Mouse (Mus musculus): Measurements from ENCODE around the gene Csrnp2. TPM values are rescaled to one million over a fixed set of nuclear protein-coding genes. Genes with fewer than 3 reads are reported as not detected.

Gene Csrnp2
- total and polyA plus RNA-seq, 3 experiments = 2.3 to 3.5 (median 2.3) TPM

DNA sequence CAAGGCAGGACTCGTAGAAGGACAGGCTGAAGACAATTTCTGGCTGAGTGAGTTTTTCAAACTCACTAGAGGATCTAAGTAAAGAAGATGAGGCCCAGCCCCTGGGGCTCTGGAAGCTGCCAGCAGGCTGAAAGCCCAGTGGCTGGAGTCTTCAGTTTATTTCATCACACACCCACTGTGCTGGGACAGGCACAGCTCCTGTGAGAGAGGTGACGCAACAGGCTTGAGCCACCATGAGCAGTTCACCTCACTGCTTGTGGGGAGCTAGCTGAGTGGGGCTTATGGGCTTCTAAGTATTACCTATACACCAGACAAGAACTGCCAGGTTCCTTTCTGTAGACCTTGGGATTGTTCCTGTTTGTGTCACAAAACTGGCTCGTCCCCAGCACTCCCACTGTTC, 9.7 kb downstream of the Csrnp2 start:
- DNase-seq (ENCODE audit: extremely low read depth) = no peak
- dilution Hi-C loops (cut with MboI; ENCODE audit: extremely low pct_ligation_motif_present, extremely low pct_unique_long_range_greater_than_20kb, low sequenced_read_pairs) (no loop called here), in situ Hi-C loops (cut with MboI; ENCODE audit: low pct_ligation_motif_present, low pct_unique_long_range_greater_than_20kb, low sequenced_read_pairs) (no loop called here)
- H3K4me1 ChIP-seq (ENCODE audit: control insufficient read depth in 1 of 2, insufficient read depth in 2 of 2) = peaks cover 6 to 20% of the 10 kb centered on the region in 2 experiments
- H3K9me3 ChIP-seq (replicated peaks; ENCODE audit: low read length) = no peaks in the 10 kb centered on the region
- no peak overlapping the region for H3K27ac ChIP-seq (ENCODE audit: insufficient read depth, low read depth)
- no peak overlapping the region for H3K4me2 ChIP-seq (ENCODE audit: insufficient read depth, low read depth, poor library complexity, severe bottlenecking)
- H3K79me2 ChIP-seq (replicated peaks; ENCODE audit: control insufficient read depth, extremely low read depth, insufficient read depth, poor library complexity, severe bottlenecking) = no peaks in the 10 kb centered on the region
- H3K27me3 ChIP-seq (replicated peaks) = no peaks in the 10 kb centered on the region
- H3K4me3 ChIP-seq (replicated peaks in 1 of 3; ENCODE audit: low read depth in 2 of 3, low read length in 2 of 3, poor library complexity in 1 of 3) = no peak overlapping the region
- H3K9ac ChIP-seq (ENCODE audit: insufficient read depth, low read depth) = no peak overlapping the region
- TF ChIP-seq TBP (conservative IDR thresholded peaks at IDR 0.05; ENCODE audit: low read depth, low read length) = no peak
- no peak for TF ChIP-seq MEF2A (IDR thresholded peaks at IDR 0.05; ENCODE audit: borderline replicate concordance, low read depth, low read length)
- TF ChIP-seq MAX (IDR thresholded peaks at IDR 0.05; ENCODE audit: low read length) = no peak
- no peak for TF ChIP-seq SMC3 (IDR thresholded peaks at IDR 0.05; ENCODE audit: low read depth, low read length)
- TF ChIP-seq KAT2A (IDR thresholded peaks at IDR 0.05; ENCODE audit: insufficient replicate concordance, low read length) = no peak
- H3K36me3 ChIP-seq (replicated peaks in 1 of 2; ENCODE audit: control insufficient read depth in 1 of 2, insufficient read depth in 1 of 2, low read length in 1 of 2) = peaks cover 23 to 61% of the 10 kb centered on the region in 2 experiments

DNA sequence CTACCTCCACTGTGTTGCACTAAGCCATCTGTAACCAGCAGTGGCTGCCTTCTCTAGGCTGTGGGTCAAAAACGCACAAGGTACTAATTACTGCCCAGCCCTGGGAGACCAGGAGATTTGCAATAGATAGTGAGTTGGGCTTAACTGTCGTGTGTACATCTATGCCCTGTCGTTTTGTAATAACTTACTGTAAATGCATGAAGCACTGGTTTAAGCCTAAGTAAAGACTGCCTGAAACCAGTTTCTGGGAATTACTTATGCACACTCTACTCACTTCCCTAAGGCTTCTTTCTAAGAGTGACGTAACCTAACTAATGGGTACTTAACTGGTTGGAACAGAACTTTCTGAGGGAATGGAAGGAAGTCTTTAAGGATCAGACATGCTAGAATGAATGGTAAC, 16.4 kb downstream of the Csrnp2 start:
- H3K27me3 ChIP-seq (replicated peaks) = no peaks in the 10 kb centered on the region
- no peak for DNase-seq (ENCODE audit: extremely low read depth)
- H3K4me3 ChIP-seq (replicated peaks in 1 of 3; ENCODE audit: low read depth in 2 of 3, low read length in 2 of 3, poor library complexity in 1 of 3) = no peak overlapping the region
- no peak overlapping the region for H3K4me2 ChIP-seq (ENCODE audit: insufficient read depth, low read depth, poor library complexity, severe bottlenecking)
- no peaks in the 10 kb centered on the region for H3K4me1 ChIP-seq (ENCODE audit: control insufficient read depth in 1 of 2, insufficient read depth in 2 of 2)
- TF ChIP-seq CTCF (conservative IDR thresholded peaks at IDR 0.05 in 1 of 2, IDR thresholded peaks at IDR 0.05 in 1 of 2; ENCODE audit: low read depth in 2 of 2, low read length in 2 of 2) (no peak), BHLHE40 (IDR thresholded peaks at IDR 0.05; ENCODE audit: low read depth, low read length) (no peak), POLR2AphosphoS2 (IDR thresholded peaks at IDR 0.05; ENCODE audit: low read depth, low read length) (no peak), MAX (IDR thresholded peaks at IDR 0.05; ENCODE audit: low read length) (no peak), CHD1 (IDR thresholded peaks at IDR 0.05; ENCODE audit: low read depth, low read length) (no peak), TCF12 (IDR thresholded peaks at IDR 0.05; ENCODE audit: low read depth, low read length) (no peak), HCFC1 (IDR thresholded peaks at IDR 0.05; ENCODE audit: low read depth, low read length) (no peak), NRF1 (IDR thresholded peaks at IDR 0.05; ENCODE audit: low read depth, low read length) (no peak), JUN (IDR thresholded peaks at IDR 0.05; ENCODE audit: insufficient read depth, low read depth, low read length) (no peak), ELF1 (IDR thresholded peaks at IDR 0.05; ENCODE audit: low read depth, low read length) (no peak), ETS1 (conservative IDR thresholded peaks at IDR 0.05; ENCODE audit: low read depth, low read length) (no peak)
- dilution Hi-C loops (cut with MboI; ENCODE audit: extremely low pct_ligation_motif_present, extremely low pct_unique_long_range_greater_than_20kb, low sequenced_read_pairs) = no loop called here
- in situ Hi-C loops (cut with MboI; ENCODE audit: low pct_ligation_motif_present, low pct_unique_long_range_greater_than_20kb, low sequenced_read_pairs) = no loop called here
- no peaks in the 10 kb centered on the region for H3K79me2 ChIP-seq (replicated peaks; ENCODE audit: control insufficient read depth, extremely low read depth, insufficient read depth, poor library complexity, severe bottlenecking)
- H3K9me3 ChIP-seq (replicated peaks; ENCODE audit: low read length) = no peaks in the 10 kb centered on the region
- H3K9ac ChIP-seq (ENCODE audit: insufficient read depth, low read depth) = no peak overlapping the region
- H3K27ac ChIP-seq (ENCODE audit: insufficient read depth, low read depth) = no peak overlapping the region
- H3K36me3 ChIP-seq (replicated peaks in 1 of 2; ENCODE audit: control insufficient read depth in 1 of 2, insufficient read depth in 1 of 2, low read length in 1 of 2) = peaks cover 71 to 96% of the 10 kb centered on the region in 2 experiments

Data from CH12.LX (cell line).